Mouse (Mus musculus) thymus, postnatal 14 days (tissue): ENCODE measurements at regions not wholly inside any gene's neighbourhood (a gene's known extent, or its start where the extent isn't known, plus 50 kb on each side); places are given as distances from the start of the nearest gene placed in this dataset.
A peak's percentile ranks its signal among the peaks of the same experiment; 100 is the strongest.

Experiments used
- DNase-seq: peaks from one replicate; pipeline ENCODE4 v3.0.0; 2021

GRCm38 (mm10) chr2:166433655-166434333 lies 278.3 kb upstream of the Sulf2 start:
- DNase-seq = no peak

GRCm38 (mm10) chr2:166432948-166433654 lies 277.6 kb upstream of the Sulf2 start:
- no peak for DNase-seq

GRCm38 (mm10) chr2:166432531-166432930 lies 277.1 kb upstream of the Sulf2 start:
- no peak for DNase-seq

DNA sequence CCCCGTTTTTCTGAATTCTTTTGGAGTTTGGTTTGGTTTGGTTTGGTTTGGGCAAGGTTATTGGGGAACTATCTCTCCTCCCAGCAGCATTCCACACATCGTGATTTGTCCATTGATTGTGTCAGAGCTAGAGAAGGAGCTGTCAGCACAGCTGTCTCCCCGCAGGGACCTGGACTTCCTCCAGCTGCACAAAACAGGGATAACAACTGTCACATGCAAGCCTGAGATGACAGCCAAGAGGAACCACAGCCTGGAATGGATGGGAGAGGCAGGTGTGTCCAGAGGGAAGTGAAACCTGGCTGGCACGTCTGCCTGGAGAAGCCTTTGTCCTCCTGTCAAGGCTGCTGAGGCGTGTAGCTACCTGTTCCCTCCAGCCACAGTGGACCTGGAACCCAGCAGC lies 274.5 kb upstream of the Sulf2 start:
- DNase-seq = no peak

DNA sequence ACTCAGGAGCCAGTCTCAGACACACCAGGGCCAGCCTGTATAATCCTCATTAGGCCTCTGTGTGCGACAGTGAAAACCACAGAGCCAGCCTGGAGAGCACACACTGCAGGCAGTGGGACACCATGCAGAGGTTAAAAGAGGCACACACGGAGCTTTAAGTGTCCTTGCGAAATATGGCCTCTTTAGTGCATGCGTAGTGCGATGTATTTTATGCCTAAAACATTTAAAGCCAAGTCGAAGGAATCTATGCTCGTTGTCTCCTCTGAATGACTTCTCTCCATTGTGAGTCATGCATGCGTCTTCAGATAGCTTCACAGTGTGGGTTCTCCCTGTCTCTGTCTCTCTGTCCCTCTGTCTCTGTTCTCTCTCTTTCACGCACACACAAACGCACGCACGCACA lies 274.0 kb upstream of the Sulf2 start:
- DNase-seq = no peak

- no peak for DNase-seq
Measured at GRCm38 (mm10) chr2:166427390-166427789, 271.9 kb upstream of the Sulf2 start.

DNA sequence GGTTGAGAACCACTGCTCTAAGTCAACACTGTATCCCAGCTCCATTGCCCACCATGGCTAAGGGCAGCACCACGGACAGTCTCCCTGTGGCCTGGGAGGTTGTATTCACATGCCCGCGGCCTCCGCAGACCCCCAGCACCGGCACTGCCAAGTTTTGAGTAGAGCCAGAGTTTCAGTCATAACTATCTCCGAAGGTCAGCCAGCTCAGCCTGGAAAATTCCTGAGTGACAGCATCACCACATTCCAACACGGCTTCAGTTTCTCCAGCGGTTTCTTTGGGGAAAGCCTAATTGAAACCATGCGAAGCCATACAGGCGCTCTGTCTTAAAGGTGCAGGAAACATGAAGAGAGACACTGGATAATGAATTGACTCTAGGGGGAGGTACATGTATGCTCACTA lies 271.5 kb upstream of the Sulf2 start:
- no peak for DNase-seq

DNA sequence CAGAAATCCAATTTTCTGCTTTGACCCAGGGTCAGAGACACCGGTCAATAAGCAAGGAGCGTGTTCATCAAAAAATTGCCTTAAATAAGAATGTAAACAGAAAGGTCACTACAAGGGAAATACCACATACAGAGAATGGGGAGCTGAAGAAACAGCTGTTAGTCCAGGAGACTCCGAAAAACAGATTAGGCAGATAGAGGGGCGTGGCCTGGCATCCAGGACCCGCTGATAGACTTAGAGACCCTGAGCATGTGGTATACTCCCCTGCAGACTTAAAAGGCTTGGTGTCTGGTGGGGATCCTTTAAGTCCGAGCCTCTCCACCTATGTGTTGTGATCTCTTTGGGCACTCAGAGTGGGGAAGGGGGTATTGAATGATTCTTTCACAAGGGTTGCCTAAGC lies 271.0 kb upstream of the Sulf2 start:
- no peak for DNase-seq

- DNase-seq = no peak
Measured at GRCm38 (mm10) chr2:166425141-166425540, 269.7 kb upstream of the Sulf2 start.

- DNase-seq = no peak
Measured at GRCm38 (mm10) chr2:166423132-166423660, 267.7 kb upstream of the Sulf2 start.

DNA sequence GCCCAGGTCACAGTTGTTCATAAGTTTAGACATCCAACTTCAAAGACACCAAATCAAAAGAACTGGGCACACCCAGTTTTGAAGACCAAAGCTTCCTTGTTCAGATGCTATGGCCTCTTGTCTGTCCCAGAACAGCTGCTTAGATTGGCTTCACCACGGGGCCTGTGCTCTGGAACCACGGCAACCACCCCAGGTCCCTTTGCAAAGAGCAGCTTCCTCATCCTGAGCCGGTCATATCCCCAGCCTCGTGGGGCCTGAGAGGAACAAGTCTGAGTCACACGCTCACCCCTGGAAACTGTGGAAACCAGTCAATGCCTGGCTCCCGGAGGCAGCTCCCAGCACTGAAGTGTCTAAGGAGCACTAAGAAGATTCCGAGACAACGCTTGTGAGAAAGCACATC lies 264.8 kb upstream of the Sulf2 start:
- DNase-seq = no peak

- no peak for DNase-seq
Measured at GRCm38 (mm10) chr2:166419271-166419670, 263.8 kb upstream of the Sulf2 start.

DNA sequence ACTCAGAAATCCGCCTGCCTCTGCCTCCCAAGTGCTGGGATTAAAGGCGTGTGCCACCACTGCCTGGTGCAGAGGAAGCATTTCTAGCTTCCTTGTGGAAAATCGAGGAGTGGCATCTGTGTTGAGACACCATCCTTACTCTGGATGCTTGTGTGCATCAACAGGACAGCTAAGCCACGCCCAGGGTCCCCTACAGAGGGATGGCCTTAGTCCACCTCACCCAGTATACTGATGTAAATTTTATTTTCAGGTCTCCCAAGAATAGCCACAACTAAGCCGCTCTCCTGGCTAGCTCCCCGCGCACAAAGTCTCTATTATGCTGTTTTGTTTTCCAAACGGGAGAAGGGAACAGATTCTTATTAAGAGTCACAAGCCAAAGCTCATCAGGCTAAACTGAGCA lies 262.8 kb upstream of the Sulf2 start:
- no peak for DNase-seq

DNA sequence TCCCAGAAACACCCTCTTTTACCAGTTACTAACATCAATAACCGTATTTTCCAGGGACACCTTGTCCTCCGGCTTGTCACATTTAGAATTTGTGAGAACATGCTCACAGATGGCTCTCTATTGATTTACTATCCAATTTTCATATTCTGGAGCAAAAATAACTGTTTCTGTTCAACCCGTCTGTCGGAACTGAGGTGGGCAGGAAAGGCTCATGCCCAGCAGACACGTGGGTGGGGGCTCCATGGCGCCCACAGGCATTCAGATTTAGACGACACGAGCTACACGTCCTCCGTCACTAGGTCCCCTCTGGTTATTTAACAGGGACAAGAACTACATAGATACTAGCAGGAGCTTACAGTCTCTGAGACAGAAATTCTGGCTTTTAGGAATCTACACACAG lies 262.2 kb upstream of the Sulf2 start:
- DNase-seq = no peak

DNA sequence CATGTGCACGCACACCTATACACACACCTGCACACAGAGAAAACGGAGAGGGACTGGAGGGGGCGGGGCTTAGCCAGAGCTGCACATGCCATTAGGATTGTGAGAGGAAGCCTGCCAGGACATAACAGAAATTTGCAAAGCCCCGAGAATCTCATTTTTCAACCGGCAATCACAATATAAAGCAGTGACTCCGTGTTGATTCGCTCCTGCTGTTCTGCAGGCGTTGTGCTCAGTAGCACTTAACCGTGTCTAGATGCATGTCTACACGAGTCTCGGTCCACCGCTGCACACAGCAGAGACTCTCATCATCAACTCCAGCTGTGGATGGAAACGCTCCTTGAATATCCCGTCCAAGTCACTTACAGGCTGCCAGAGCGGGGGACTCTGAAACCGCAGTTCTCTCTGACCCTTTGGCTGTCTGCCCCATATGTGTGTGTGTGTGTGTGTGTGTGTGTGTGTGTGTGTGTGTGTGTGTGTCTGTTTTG lies 260.1 kb upstream of the Sulf2 start:
- no peak for DNase-seq

DNA sequence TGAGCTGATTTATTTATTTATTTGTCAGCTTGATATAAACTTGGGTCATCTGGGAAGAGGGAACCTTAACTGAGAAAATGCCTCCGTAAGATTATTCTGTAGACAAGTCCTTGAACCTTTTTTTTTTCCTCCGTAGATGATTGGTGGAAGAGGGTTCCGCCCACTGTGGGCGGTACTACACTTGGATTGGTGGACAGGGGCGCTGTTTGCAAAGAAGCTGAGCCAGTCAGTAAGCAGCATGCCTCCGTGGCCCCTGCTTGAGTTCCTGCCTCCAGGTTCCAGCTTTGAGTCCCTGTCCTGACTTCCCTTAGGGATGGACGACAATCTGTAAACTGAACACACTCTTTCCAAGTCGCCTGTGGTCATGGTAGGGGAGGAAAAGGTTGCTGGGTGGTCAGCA lies 259.4 kb upstream of the Sulf2 start:
- no peak for DNase-seq

DNA sequence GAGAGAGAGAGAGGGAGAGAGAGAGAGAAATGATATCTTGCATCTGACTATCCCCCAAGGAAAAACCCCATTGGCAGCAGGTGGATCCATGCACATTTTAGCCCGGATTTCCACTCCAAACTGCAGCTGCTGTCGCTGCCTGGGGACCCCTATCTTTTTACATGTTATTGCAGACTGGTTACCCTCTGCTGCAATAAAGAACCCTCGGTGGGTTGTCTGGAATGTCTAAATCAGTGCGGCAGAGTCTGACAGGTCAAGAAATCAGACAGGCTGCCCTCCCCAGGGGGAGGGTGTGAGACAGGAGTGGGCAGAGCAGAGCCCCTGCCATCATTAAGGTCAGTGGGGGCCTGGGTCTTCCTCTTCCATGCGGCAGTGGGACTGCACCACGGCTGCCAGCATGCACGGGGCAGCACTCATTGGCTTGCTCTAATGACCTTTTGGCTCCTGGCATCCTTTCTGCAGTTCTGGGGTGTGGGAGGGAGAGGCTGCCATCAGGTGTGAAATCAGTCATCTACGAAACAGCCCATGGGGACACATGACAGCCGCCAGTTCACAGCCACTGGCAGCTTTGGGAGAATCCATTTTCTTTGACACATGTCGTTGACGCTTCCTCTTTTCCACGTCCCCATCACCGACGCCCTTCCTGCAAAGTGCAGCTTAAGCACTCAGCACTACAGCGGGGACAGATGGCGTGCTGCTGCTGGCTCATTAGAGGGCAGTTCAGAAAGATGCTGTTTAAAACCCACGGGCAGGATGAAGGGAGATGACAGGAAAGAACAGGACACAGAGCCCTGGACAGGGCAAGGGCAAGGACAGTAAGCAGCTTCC lies 256.8 kb upstream of the Sulf2 start:
- no peak for DNase-seq

DNA sequence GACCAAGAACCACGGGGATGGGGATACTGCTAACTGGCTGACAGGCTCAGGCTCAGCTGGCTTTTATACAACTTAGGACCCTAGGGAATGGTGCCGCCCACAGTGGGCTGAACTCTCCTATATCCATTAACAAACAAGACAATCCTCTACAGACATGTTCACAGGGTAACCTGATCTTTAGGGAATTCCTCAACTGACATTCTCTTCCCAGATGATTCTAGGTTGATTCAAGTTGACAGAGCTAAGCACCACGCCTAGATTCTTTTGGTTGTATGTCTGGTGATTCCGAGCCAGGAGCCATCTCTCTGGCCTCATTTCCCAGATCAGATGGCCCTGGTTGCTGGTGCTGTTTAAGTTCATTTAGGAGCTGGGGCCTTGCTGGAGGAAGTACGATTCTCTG lies 253.9 kb upstream of the Sulf2 start:
- no peak for DNase-seq

GRCm38 (mm10) chr2:166408806-166409205 lies 253.3 kb upstream of the Sulf2 start:
- DNase-seq = no peak

- no peak for DNase-seq
Measured at GRCm38 (mm10) chr2:166408009-166408408, 252.5 kb upstream of the Sulf2 start.

- DNase-seq = no peak
Measured at GRCm38 (mm10) chr2:166406826-166407225, 251.4 kb upstream of the Sulf2 start.

DNA sequence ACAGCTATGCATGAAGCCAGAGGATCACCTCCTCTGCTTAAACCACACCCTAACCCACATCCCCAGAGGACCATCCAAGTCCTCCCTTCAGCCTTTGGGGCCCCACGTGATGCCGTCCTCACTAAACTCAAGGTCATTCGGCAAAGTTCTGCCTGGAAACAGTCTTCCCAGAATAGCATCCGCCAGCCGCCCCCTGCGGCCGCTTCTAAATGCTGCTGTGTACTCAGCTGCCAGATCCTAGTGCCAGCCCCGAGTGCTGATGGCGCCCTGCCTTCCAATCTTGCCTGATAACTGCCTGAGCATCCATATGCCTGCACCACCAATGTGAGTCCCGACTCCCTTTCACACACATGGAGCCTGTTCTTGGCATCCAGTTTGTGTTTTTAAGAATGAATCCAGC lies 247.9 kb upstream of the Sulf2 start:
- DNase-seq = no peak

DNA sequence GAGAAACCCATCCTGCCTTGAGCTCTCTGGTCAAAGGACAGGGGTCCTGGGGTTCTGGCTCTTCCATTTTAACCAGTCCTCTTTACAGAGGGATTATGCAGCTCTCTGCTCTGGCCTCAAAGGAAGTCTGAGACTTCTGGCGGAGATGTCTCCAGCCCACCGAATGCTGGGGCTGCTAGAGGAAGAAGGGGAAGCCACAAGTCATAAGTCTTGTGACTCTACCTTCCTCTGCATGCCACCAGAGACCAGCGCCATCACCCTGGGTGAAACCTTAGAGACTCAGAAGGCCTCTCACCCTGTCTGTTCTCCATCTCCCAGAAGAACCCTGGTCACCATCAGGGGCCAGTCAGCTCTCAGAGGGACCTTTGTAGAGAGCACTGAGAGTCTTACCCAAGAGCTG lies 246.4 kb upstream of the Sulf2 start:
- DNase-seq = peak; percentile 13

- no peak for DNase-seq
Measured at GRCm38 (mm10) chr2:166400304-166400703, 244.8 kb upstream of the Sulf2 start.
